Comparison of ENCODE assay signal across 11 mouse cellular contexts in the genomic region with DNA sequence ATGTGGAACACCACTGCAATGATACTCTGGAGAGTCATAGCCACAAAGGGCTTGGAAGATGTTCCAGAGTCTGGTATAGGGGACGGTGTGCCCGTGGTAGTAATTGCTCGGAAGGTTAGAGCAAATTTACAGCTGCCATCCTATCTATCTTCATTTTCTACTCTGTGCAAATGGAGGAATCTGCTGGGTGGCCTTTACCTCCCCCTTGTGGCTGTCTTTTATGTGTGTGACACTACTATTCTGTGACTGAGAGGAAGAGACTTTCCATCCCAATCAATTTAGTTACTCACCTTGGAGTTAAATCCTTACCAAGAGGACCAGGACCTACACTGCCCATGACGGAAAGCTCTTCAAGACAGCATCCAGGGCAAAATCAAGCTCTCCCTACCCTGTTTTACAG. TPM values are rescaled to one million over a fixed set of nuclear protein-coding genes. Genes with fewer than 3 reads are reported as not detected.
A peak's percentile ranks its signal among the peaks of the same experiment; 100 is the strongest.
DNase-seq lines count a peak whose midpoint lies in the region; ATAC-seq lines count a peak whose summit lies in the region.
"Had no signal": no experiment of that assay in that cellular context is flagged by ENCODE, and none has a peak within 500 bp of the region (broad histone marks: within the 10 kb centered on the region; RNA-seq: fewer than 3 reads in every experiment).

No protein-coding gene starts in this region.

- no peak for ATAC-seq in CD4-positive, CD25-positive, alpha-beta regulatory T cell, adult 4 months
- ATAC-seq in cerebellum, adult (ENCODE audit: insufficient number of reproducible peaks, low FRiP score, low TSS enrichment), result no peak

- H3K27me3 ChIP-seq in splenic B cell, adult 2 months (ENCODE audit: control insufficient read depth, insufficient read depth, low read length, poor library complexity, severe bottlenecking), result no peaks in the 10 kb centered on the region

- no peaks in the 10 kb centered on the region for H3K36me3 ChIP-seq in splenic B cell, adult 2 months (ENCODE audit: control insufficient read depth, insufficient read depth, low read length, poor library complexity, severe bottlenecking)

- peak; percentile 68 for DNase-seq in CD4-positive, CD25-positive, alpha-beta regulatory T cell, adult 2 months (ENCODE audit: low read depth, low spot score)
- DNase-seq in lung, postnatal 10 days, result peak; percentile 10
- no peak for DNase-seq in lung, adult 18-20 months
- DNase-seq in adipocyte (ENCODE audit: low spot score), result peak; percentile 22
- DNase-seq in splenic B cell, adult 2 months (ENCODE audit: low read depth, low spot score), result peak; percentile 59
- DNase-seq in cerebellum, adult 11 months, result no peak
- DNase-seq: kidney, postnatal 10 days; spleen, adult 18-20 months had no signal

RNA-seq across cellular contexts. Expression of a gene that starts 16.1 kb away (rescaled TPM):
- not detected for polyA plus RNA-seq in CD4-positive, CD25-positive, alpha-beta regulatory T cell, adult 4 months (2017; shearing (Covaris generic))
- polyA plus RNA-seq: heart, embryonic 10.5 days had no signal

RNA-seq across cellular contexts. Expression of a gene that starts 35.3 kb away (rescaled TPM):
- 10 to 100 TPM; 14.5 to 16.7 TPM for polyA plus RNA-seq in CD4-positive, CD25-positive, alpha-beta regulatory T cell, adult 4 months (2017; shearing (Covaris generic))

RNA-seq across cellular contexts. Expression of a gene that starts 37.5 kb away (rescaled TPM):
- not detected for polyA plus RNA-seq in CD4-positive, CD25-positive, alpha-beta regulatory T cell, adult 4 months (2017; shearing (Covaris generic))
- polyA plus RNA-seq: heart, embryonic 10.5 days had no signal

Comparison
In these comparisons a context has a peak if more than half of its experiments do, and no peak if none do; other contexts are left out.
1. DNase-seq: peak in CD4-positive, CD25-positive, alpha-beta regulatory T cell, adult 2 months (single experiment), lung, postnatal 10 days (single experiment), adipocyte (single experiment) and splenic B cell, adult 2 months (single experiment); none in lung, adult 18-20 months (0 of 2) and cerebellum, adult 11 months (single experiment).